Mouse (Mus musculus) layer of hippocampus, postnatal 14 days (tissue): ENCODE measurements at regions not wholly inside any gene's neighbourhood (a gene's known extent, or its start where the extent isn't known, plus 50 kb on each side); places are given as distances from the start of the nearest gene placed in this dataset.
"Not testable (repeated sequence)": the region's sequence is repeated elsewhere in the genome, so short reads cannot be mapped to it uniquely, and the experiment has no call there.

Source experiments
- DNase-seq, 2 experiments: peaks; one replicate each; pipeline ENCODE4 v3.0.0; 2021 to 2022; ENCODE audit warnings: low spot score in 2 of 2, mixed read lengths in 1 of 2

DNA sequence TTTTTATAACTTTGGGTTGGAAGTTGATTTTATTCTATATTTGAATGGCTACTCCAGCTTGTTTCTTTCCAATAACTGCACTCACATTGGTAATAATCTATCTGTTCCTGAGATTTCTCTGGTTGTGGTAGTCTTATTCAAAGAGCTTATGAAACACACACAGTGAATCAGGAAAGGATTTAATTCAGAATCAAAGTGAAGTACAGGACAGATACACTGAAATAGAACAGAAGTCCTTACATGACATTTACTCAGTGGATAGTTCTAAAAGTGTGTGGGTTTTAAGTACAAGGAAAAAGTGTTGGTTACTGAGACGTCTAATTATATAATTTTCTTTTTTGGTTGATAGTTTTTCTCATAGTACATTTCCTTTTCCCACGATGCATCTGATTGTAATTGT lies 859.7 kb downstream of the Rpia start:
- DNase-seq = no peak

DNA sequence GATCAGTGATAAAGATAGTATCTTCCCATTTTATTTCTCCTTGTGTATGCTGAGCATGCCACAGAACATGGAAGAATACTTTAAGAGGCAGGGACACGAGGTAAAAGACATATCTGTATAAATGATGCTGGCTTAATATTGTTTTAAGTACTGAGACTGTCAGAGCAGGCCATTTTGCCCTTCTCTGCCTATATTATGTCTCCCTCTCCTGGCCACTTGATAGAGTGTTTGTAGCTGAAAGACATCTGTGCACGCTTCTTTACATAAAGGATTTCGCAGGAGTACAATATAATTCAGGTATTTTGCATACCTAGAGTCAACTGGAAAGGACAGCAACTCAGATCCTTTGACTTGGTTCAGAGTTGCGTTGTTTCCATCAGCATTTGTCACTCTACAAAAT lies 877.3 kb downstream of the Rpia start:
- no peak for DNase-seq

DNA sequence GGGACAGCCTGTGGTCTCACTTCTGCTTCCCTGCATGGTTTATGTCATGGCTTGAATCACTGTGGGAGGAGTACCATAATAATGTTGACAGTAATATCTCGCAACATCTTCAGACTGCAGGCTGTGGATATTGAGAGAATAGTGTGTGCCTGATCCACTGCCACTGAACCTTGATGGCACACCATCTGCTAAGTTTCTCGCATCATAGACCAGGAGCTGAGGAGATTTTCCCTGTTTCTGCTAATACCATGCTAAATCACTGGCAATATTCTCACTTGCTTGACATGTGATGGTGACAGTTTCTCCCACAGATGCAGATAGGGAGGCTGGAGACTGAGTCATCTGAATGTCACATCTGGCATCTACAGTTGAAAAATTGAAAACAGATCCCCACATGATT lies 912.7 kb downstream of the Rpia start:
- DNase-seq = peak in 1 of 2 experiments; percentile 0

DNA sequence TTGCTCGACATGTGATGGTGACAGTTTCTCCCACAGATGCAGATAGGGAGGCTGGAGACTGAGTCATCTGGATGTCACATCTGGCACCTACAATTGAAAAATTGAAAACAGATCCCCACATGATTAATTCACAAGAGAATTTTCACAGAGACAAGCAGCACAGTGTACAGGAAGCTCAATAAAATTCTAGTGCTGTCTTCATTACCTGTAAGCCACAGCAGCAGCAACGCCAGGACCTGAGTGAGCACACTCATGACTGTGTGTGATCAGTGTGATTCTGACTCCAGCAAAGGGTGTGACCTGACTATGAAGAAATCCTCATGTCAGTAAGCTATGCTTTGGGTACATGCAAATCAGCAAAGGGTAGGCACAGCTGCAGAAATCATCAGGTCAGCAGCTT lies 933.4 kb downstream of the Rpia start:
- not testable (repeated sequence) for DNase-seq

DNA sequence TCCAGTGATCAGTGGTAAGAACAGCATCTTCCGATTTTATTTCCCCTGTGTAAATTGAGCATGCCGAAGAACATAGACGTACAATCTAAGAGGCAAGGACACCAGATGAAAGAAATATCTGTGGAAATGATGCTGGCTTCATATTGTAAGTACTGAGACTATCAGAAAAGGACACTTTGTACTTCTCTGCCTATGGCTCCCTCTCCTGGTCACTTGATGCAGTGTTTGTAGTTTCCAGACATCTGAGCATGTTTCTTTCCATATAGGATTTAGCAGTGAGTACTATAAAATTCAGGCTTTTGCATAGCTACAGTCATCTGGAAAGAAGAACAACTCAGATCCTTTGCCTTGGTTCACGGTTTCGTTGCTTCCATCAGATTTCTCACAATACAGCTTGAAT lies 963.4 kb downstream of the Rpia start:
- DNase-seq = peak in 1 of 2 experiments; percentile 2

DNA sequence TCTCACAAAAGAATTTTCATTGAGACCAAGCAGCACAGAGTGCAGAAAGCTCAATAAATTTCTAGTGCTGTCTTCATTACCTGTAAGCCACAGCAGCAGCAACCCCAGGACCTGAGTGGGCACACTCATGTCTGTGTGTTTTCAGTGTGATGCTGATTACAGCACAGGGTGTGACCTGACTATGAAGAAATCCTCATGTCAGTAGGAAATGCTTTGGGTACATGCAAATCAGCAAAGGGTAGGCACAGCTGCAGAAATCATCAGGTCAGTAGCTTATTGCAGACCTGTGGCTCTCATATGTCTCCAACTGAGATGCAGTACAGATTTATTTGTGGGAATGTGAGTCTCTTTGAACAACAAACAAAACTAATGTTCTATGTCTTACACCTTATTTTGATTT lies 977.1 kb downstream of the Rpia start:
- DNase-seq = not testable (repeated sequence)

DNA sequence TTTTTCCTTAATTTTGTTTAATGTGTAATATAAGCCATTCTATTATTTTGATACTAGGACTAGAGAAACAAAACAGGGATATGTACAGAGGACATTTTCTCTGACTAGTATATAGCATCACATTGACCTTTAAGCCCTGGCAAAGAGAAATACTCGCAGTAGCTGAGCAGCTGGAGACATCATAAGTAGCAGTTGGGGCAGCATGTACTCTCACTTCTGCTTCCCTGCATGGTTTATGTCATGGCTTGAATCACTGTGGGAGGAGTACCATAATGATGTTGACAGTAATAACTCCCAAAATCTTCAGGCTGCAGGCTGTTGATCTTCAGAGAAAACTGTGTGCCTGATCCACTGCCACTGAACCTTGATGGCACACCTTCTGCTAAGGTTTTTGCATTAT lies 977.7 kb downstream of the Rpia start:
- not testable (repeated sequence) for DNase-seq

DNA sequence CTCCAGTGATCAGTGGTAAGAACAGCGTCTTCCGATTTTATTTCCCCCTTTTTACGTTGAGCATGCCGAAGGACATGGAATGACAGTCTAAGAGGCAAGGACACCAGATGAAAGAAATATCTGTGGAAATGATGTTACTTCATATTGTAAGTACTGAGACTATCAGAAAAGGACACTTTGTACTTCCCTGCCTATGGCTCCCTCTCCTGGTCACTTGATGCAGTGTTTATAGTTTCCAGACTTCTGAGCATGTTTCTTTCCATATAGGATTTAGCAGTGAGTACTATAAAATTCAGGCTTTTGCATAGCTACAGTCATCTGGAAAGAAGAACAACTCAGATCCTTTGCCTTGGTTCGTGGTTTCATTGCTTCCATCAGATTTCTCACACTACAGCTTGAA lies 1011.7 kb downstream of the Rpia start:
- not testable (repeated sequence) for DNase-seq

DNA sequence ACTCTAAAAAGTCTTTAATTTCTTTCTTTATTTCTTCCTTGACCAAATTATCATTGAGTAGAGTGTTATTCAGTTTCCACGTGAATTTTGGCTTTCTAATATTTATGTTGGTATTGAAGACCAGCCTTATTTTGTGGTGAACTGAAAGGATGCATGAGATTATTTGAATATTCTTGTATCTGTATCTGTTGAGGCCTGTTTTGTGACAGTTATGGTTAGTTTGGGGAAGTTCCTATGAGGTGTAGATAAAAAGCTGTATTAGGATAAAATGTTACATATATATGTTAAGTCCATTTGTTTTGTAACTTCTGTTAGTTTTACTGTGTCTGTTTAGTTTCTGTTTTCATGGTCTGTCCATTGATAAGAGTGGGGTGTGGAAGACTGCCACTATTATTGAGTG lies 1014.7 kb downstream of the Rpia start:
- not testable (repeated sequence) for DNase-seq

DNA sequence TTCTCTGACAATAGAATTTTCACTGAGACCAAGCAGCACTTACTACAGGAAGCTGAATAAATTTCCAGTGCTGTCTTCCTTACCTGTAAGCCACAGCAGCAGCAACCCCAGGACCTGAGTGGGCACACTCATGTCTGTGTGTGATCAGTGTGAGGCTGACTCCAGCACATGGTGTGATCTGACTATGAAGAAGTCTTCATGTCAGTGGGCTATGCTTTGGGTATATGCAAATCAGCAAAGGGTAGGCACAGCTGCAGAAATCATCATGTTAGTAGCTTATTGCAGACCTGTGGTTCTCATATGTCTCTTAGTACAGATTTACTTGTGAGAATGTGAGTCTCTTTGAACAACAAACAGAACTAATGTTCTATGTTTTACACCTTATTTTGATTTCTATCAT lies 1027.2 kb downstream of the Rpia start:
- DNase-seq = no peak

DNA sequence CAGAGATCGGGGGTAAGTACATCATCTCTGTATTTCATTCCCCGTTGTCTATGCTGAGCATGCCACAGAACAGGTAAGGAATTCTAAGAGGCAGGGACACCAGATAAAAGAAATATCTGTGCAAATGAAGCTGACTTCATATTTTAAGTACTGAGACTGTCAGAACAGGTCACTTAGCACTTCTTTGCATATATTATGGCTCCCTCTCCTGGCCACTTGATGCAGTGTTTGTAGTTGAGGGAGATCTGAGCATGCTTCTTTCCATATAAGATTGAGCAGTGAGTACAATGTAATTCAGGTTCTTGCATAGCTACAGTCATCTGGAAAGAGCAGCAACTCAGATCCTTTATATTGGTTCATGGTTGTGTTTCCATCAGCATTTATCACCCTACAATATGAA lies 1033.4 kb downstream of the Rpia start:
- DNase-seq = no peak

DNA sequence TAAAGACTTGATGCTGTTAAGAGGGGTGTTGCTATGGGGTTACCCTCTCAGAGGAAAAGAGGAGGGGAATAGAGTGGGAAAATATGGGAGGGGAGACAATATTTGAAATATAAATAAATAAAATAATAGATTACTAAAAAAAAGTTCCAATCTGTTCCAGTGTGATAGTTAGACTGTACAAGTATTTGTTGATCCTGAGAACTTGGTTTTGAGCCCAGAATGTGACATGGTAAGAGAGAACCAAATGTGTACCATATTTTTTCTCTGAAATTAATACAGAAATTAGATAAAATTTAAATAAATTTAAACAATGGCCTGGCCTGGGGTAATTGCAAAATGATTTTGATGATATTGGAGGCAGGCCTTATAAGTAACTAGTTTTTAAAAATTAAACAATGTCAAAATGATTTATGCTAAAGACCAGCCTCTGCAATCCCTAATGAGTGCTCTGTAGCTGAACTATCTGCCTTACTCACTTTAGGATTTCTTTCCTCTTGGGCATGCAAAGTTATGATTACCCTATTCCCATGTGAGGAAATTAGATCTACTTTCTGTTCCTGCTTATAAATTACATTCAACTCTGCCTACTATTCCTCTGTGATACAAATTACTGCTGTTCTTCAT lies 1052.9 kb downstream of the Rpia start:
- no peak for DNase-seq

DNA sequence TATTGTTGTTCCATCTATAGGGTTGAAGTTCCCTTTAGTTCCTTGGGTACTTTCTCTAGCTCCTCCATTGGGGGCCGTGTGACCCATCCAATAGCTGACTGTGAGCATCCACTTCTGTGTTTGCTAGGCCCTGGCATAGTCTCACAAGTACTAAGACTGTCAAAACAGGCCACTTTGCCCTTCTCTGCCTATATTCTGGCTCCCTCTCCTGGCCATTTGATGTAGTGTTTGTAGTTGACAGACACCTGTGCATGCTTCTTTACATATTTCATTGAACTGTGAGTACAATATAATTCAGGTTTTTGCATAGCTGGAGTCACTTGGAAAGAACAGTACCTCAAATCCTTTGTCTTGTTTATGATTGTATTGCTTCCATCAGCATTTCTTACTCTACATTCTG lies 1059.2 kb downstream of the Rpia start:
- DNase-seq = not testable (repeated sequence)

DNA sequence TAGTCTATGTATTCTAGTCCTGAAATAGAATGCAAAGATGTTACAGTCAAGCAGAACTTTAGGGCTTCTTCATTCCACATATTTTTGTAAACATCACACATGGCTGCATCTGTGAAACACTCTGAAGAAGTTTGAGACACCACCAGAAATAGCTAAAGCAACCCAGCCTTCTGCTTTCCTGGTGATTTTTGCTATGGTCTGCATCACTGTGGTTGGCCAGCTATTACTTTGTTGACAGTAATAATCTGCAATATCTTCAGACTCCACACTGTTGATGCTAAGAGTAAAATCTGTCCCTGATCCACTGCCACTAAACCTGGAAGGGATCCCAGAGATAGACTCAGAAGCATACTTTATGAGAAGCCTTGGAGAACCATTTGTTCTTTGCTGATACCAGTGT lies 1065.7 kb downstream of the Rpia start:
- peak in 1 of 2 experiments; percentile 0 for DNase-seq

DNA sequence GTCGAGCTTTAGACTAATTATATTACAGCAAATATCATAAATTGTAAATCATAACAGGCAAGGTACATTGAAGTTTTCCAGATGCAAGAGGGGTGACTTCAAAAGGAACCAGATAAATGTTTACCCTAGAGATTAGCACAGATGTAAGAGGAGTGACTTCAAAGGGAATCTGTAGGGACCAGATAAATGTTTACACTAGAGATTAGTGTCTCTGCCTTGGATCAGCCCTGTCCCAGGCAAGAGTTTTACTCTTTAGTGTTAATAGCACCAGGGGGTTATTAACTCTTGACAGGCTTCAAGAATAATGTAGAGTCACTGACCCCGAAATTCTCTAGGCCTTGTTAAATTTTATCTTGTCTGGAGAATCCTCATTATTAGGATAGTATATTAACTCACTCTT lies 1089.2 kb downstream of the Rpia start:
- DNase-seq = not testable (repeated sequence)

DNA sequence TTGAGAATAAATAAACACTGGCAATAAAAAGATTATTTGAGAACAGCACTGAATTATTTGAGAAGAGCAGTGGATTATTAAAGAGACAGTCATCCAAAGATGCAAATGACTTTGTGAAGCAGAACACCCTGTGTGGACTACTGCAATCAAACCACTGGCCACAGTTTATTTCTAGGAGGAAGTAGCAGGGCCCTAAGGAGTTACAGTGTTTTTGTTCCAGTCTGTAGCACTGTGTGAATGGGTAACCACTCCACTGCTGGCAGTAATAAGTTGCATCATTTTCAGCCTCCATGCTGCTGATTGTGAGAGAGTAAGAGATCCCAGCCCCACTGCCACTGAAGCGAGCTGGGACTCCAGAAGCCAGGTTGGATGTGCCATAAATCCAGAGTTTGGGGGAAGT lies 1110.9 kb downstream of the Rpia start:
- no peak for DNase-seq

DNA sequence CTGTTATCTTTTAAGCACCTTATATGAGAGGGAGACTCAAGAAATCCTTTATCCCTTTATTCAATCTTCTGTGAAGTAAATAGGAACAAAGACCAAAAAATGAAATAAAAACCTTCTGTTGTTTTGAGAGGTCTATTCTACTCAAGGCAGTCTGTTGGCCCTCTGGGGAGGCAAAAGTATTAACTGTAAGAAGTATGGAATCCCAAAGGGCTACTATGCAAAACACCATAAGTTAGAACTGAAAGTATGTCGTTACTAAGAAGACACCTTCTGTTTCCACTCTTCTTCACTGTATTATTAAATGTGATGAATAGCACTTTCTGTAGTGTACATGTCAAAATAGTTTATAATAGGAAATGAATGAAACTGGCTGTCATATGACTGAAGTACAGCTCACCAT lies 1129.6 kb downstream of the Rpia start:
- not testable (repeated sequence) for DNase-seq
